Mouse (Mus musculus): ENCODE results near the gene Aff3.

The Aff3 gene

GRCm38 (mm10) chr1:38310076-38310475 lies 354.7 kb downstream of the Aff3 start:
- no peak for DNase-seq

DNA sequence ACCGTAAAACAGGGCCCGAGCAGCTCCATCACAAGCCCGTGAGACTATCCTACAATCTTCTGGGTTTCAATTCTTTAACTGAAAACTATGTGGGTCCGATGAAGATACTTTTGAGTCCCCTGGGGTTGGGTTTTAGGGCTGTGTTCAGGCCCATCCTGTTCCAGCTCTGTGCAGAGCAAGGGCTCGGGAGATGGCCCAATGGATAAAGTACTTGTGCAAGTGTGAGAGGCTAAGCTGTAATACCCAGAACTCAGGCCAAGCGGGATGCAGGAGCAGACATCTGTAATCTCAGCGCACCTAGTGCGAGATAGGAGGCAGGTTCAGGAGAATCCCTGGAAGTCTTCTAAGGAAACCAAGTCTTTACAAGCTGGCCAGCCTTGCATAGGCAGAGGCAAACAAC lies 355.4 kb downstream of the Aff3 start:
- no peak for DNase-seq

DNA sequence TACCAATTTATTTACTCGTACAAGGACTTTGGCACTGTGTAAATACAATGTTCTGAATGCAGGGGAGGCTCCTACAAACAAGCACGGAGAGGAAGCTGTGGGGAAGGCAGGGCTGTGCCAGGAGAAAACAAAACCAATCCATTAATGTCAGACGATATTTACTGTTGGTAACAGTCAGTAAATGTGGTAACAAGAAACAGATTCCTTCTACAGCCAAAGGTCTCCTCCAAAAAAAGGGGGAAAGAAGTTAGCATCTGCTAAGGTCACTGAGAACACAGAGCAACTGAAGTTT lies 356.1 kb downstream of the Aff3 start:
- no peak for DNase-seq

GRCm38 (mm10) chr1:38307821-38308704 lies 356.7 kb downstream of the Aff3 start:
- peak; percentile 37 for DNase-seq

DNA sequence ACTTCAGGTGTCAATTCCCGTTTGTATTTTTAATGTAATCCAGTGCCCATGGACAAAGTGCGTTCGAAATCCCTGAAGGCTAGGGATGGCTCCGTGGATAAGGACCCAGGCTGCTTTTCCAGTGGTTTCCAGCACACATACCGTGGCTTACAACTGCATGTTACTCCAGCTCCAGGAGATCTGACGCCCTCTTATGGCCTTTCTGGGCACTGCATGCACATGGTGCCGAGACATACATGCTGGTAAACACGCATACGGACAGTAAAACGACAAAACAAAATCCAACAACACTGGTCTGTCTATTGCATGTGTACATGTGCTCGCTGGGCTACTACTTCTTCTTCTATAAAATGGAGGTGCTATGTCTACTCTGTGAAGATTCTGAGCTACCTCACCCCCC lies 357.5 kb downstream of the Aff3 start:
- no peak for DNase-seq

DNA sequence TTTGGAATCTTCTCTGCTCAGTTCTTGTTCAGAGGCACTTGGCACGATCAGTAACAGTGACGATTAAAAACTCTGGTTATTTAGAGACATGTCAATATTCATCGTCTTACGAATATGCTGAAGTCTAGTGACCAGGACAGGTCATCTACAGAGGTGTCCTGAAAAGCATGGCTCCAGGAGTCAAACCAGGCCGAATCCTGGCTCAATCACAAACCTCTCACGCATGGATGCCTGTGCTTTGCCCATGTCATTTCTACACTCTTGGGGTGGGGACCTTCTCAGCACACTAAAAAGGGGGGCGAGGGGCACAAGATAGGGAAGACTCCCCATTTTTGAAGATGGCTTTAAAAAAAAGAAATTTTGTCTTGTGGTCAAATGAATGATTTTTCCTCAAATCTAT lies 358.6 kb downstream of the Aff3 start:
- no peak for DNase-seq

- DNase-seq, result no peak
Measured at GRCm38 (mm10) chr1:38304376-38304775, 360.4 kb downstream of the Aff3 start.

DNA sequence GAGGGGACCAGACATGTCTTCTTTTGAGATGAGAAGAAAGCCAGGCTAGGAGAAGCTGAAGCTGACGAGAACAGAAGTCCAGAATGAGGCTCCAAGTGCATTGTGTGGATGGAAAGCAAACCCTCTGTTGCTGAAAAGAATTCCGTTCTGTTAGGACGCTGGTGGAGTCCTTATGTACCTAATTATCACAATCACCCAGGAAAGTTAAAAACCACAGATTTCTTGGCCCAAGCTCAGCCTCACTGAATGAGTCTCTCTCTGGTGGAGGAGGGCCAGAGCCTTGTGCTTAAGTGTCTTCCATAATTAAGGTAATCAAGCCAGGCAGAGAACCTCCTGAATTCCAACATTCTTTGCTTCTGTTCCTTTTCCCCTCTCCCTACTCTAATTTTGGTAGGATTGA lies 366.5 kb downstream of the Aff3 start:
- DNase-seq, result no peak

- DNase-seq, result no peak
Measured at GRCm38 (mm10) chr1:38294906-38295305, 369.8 kb downstream of the Aff3 start.

DNA sequence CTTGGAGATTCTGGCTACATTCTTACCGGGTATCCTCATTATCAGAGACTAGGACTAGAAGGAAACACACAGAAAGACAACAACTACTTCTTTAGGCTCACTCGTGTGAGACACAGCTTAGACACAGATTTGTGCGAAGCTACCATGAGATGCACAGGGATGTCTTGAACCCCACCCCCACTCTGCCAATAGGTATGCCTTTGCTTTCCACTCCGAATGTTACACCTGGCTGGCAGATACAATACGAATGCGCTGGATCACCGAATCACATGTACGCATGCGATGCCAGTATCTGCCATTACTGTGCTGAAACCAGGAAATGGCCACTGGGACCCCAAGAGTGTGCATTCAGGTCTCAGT lies 370.4 kb downstream of the Aff3 start:
- DNase-seq, result no peak

- DNase-seq, result no peak
Measured at GRCm38 (mm10) chr1:38293671-38294335, 371.0 kb downstream of the Aff3 start.

- DNase-seq, result no peak
Measured at GRCm38 (mm10) chr1:38292851-38293250, 371.9 kb downstream of the Aff3 start.

- DNase-seq, result no peak
Measured at GRCm38 (mm10) chr1:38291915-38292314, 372.8 kb downstream of the Aff3 start.

GRCm38 (mm10) chr1:38291497-38291896 lies 373.3 kb downstream of the Aff3 start:
- DNase-seq, result no peak

DNA sequence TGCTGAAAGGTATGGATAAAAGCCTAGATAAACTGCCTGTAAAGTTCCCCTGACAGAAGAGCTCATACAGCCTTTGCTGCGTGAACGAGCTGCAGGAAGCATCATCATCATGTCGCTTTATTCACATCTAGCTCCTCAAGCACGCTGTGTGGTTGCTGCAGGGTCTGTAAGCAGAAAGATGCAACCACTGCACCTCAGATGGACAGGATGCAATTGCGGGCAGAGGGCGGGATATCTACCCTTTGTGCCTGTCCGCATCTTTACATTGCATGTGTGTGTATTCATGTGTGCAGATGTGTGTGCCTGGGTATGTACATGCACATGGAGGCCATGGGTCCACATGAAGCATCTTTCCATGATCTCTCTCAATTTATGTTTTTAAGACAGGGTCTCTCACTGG lies 373.9 kb downstream of the Aff3 start:
- DNase-seq, result no peak

- DNase-seq, result no peak
Measured at GRCm38 (mm10) chr1:38289891-38290290, 374.9 kb downstream of the Aff3 start.

DNA sequence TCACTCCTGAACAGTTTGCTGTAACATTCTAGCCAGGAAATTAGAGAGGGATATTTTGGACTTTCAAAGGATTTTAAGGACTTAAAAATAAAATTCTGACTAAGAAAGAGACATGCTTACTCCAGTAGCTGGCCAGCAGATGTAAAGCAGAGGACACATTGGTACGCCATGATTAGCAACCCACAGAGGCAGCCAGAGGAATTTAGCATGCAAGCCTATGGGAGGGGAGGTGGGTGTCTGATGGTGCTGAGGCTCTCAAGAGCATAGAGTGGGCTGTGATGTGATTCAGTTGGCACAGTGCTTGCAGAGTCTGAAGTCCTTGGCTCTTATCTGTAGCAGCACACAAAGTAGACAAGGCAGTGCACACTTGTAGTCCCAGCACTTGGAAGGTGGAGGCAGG lies 376.0 kb downstream of the Aff3 start:
- DNase-seq, result no peak

DNA sequence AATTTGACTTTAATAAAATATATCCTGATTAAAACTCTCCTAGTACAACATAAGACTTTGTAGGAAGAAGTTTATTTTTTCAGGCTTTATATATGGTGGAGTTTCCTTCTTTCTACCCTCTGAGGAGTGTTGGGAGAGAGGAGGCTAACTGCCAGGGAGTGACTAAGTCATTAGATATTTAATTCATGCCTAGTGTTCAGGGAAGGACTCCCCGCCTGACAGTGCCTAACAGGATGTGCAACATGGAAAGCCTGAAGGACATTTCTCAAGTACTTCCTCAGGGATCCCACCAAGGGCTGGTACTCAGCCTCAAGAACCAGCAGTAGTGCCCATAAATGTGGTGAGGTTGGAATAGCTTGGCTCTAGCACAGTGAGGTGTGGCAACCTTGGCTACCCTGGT lies 378.2 kb downstream of the Aff3 start:
- DNase-seq, result no peak

DNA sequence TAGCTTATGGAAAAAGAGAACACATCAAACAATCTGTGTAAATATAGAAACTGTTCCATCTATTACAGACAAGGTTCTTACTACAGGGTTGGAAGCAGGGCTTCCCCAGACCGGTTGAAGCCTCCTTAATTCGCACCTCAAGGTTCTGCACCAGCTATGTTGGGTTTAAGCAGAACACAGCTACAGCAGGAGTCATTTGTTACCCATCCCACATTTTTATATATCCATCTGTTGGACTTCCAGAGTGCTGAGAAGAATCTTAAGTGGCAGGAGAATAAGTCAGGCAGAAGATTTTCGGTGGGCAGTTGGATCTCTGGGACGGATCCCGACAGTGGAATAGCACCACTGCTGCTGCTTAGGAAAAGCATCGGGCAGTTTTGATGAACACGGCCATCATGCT lies 384.2 kb downstream of the Aff3 start:
- no peak for DNase-seq

DNA sequence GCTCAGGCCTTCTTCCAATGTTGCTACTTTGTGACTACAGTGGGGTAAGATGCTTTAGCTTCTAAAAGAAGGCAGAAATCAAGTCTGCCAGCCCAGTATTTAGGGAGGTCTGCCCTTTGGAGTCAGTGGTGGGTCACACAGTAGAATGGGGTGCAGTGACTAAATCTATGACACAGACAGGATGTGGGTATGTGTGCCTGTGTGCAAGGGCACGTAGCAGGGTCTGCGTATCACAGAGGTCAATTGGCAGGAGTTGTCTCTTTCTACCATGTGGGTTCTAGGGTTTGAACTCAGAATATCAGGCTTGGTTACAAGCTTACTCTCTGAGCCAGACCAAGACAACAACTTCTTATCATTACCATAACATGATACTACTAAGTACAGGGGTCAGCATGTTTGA lies 393.4 kb downstream of the Aff3 start:
- DNase-seq, result no peak

- DNase-seq, result peak; percentile 37
Measured at GRCm38 (mm10) chr1:38268246-38269042, 396.3 kb downstream of the Aff3 start.

GRCm38 (mm10) chr1:38263251-38263650 lies 401.5 kb downstream of the Aff3 start:
- DNase-seq, result peak; percentile 65

- no peak for DNase-seq
Measured at GRCm38 (mm10) chr1:38262362-38263154, 402.2 kb downstream of the Aff3 start.
